Mouse (Mus musculus): ENCODE data around the gene Cnnm2. TPM values are rescaled to one million over a fixed set of nuclear protein-coding genes. Genes with fewer than 3 reads are reported as not detected.
"Not testable (repeated sequence)": the region's sequence is repeated elsewhere in the genome, so short reads cannot be mapped to it uniquely, and the experiment has no call there.

Cnnm2 gene
- polyA plus RNA-seq, 1 experiment: 16.0 TPM

- no peak overlapping the region for H3K27ac ChIP-seq (ENCODE audit: insufficient read depth, low read depth, low read length)
- H3K4me1 ChIP-seq (ENCODE audit: control insufficient read depth, insufficient read depth, low read length): peaks cover 4% of the 10 kb centered on the region
- no peak for TF ChIP-seq CTCF (IDR thresholded peaks at IDR 0.05; ENCODE audit: low read depth, low read length)
- no peak overlapping the region for H3K4me3 ChIP-seq (ENCODE audit: insufficient read depth, low read length)
These were observed 4.7 kb downstream of the Cnnm2 start for GRCm38 (mm10) chr19:46766125-46766524.

- H3K4me1 ChIP-seq (ENCODE audit: control insufficient read depth, insufficient read depth, low read length): peaks cover 1% of the 10 kb centered on the region; the same call in 1 of the 2 replicates
- no peak for TF ChIP-seq POLR2A (IDR thresholded peaks at IDR 0.05; ENCODE audit: borderline replicate concordance, low read depth, low read length)
- no peak for TF ChIP-seq CTCF (IDR thresholded peaks at IDR 0.05; ENCODE audit: low read depth, low read length)
- no peak overlapping the region for H3K27ac ChIP-seq (ENCODE audit: insufficient read depth, low read depth, low read length)
- H3K4me3 ChIP-seq (ENCODE audit: insufficient read depth, low read length): no peak overlapping the region
These were observed 8.4 kb downstream of the Cnnm2 start for GRCm38 (mm10) chr19:46769759-46770158.

GRCm38 (mm10) chr19:46771801-46772200 lies 10.4 kb downstream of the Cnnm2 start:
- no peak overlapping the region for H3K4me3 ChIP-seq (ENCODE audit: insufficient read depth, low read length)
- peaks cover 2% of the 10 kb centered on the region; the same call in 1 of the 2 replicates for H3K4me1 ChIP-seq (ENCODE audit: control insufficient read depth, insufficient read depth, low read length)
- no peak for TF ChIP-seq POLR2A (IDR thresholded peaks at IDR 0.05; ENCODE audit: borderline replicate concordance, low read depth, low read length)
- no peak for TF ChIP-seq CTCF (IDR thresholded peaks at IDR 0.05; ENCODE audit: low read depth, low read length)
- no peak overlapping the region for H3K27ac ChIP-seq (ENCODE audit: insufficient read depth, low read depth, low read length)

GRCm38 (mm10) chr19:46776391-46776790 lies 15.0 kb downstream of the Cnnm2 start:
- no peak for TF ChIP-seq CTCF (IDR thresholded peaks at IDR 0.05; ENCODE audit: low read depth, low read length)
- TF ChIP-seq POLR2A (IDR thresholded peaks at IDR 0.05; ENCODE audit: borderline replicate concordance, low read depth, low read length): no peak
- Histone ChIP-seq H3K4me3 (ENCODE audit: insufficient read depth, low read length) (no peak overlapping the region), H3K27ac (ENCODE audit: insufficient read depth, low read depth, low read length) (no peak overlapping the region), H3K4me1 (ENCODE audit: control insufficient read depth, insufficient read depth, low read length) (peaks cover 2% of the 10 kb centered on the region; the same call in 1 of the 2 replicates)

GRCm38 (mm10) chr19:46776850-46777249 lies 15.5 kb downstream of the Cnnm2 start:
- no peak overlapping the region for H3K4me3 ChIP-seq (ENCODE audit: insufficient read depth, low read length)
- peaks cover 2% of the 10 kb centered on the region; the same call in 1 of the 2 replicates for H3K4me1 ChIP-seq (ENCODE audit: control insufficient read depth, insufficient read depth, low read length)
- TF ChIP-seq POLR2A (IDR thresholded peaks at IDR 0.05; ENCODE audit: borderline replicate concordance, low read depth, low read length) (no peak), CTCF (IDR thresholded peaks at IDR 0.05; ENCODE audit: low read depth, low read length) (no peak)
- H3K27ac ChIP-seq (ENCODE audit: insufficient read depth, low read depth, low read length): no peak overlapping the region

GRCm38 (mm10) chr19:46777928-46778680 lies 16.7 kb downstream of the Cnnm2 start:
- no peak for TF ChIP-seq POLR2A (IDR thresholded peaks at IDR 0.05; ENCODE audit: borderline replicate concordance, low read depth, low read length)
- TF ChIP-seq CTCF (IDR thresholded peaks at IDR 0.05; ENCODE audit: low read depth, low read length): no peak
- H3K4me1 ChIP-seq (ENCODE audit: control insufficient read depth, insufficient read depth, low read length): peaks cover 2% of the 10 kb centered on the region; the same call in 1 of the 2 replicates
- H3K27ac ChIP-seq (ENCODE audit: insufficient read depth, low read depth, low read length): no peak overlapping the region
- no peak overlapping the region for H3K4me3 ChIP-seq (ENCODE audit: insufficient read depth, low read length)

GRCm38 (mm10) chr19:46779130-46779529 lies 17.7 kb downstream of the Cnnm2 start:
- H3K4me3 ChIP-seq (ENCODE audit: insufficient read depth, low read length); H3K4me1 ChIP-seq (ENCODE audit: control insufficient read depth, insufficient read depth, low read length); H3K27ac ChIP-seq (ENCODE audit: insufficient read depth, low read depth, low read length): not testable (repeated sequence)

GRCm38 (mm10) chr19:46784038-46784437 lies 22.6 kb downstream of the Cnnm2 start:
- TF ChIP-seq POLR2A (IDR thresholded peaks at IDR 0.05; ENCODE audit: borderline replicate concordance, low read depth, low read length) (no peak), CTCF (IDR thresholded peaks at IDR 0.05; ENCODE audit: low read depth, low read length) (no peak)
- Histone ChIP-seq H3K4me3 (ENCODE audit: insufficient read depth, low read length) (no peak overlapping the region), H3K27ac (ENCODE audit: insufficient read depth, low read depth, low read length) (no peak overlapping the region), H3K4me1 (ENCODE audit: control insufficient read depth, insufficient read depth, low read length) (peaks cover 4% of the 10 kb centered on the region; the same call in 1 of the 2 replicates)

- peaks cover 4% of the 10 kb centered on the region; the same call in 1 of the 2 replicates for H3K4me1 ChIP-seq (ENCODE audit: control insufficient read depth, insufficient read depth, low read length)
- H3K27ac ChIP-seq (ENCODE audit: insufficient read depth, low read depth, low read length): no peak overlapping the region
- H3K4me3 ChIP-seq (ENCODE audit: insufficient read depth, low read length): no peak overlapping the region
- TF ChIP-seq POLR2A (IDR thresholded peaks at IDR 0.05; ENCODE audit: borderline replicate concordance, low read depth, low read length) (no peak), CTCF (IDR thresholded peaks at IDR 0.05; ENCODE audit: low read depth, low read length) (no peak)
These were observed 23.1 kb downstream of the Cnnm2 start for GRCm38 (mm10) chr19:46784502-46784901.

- Histone ChIP-seq H3K27ac (ENCODE audit: insufficient read depth, low read depth, low read length) (no peak overlapping the region), H3K4me3 (ENCODE audit: insufficient read depth, low read length) (no peak overlapping the region), H3K4me1 (ENCODE audit: control insufficient read depth, insufficient read depth, low read length) (peaks cover 4% of the 10 kb centered on the region; the same call in 1 of the 2 replicates)
- TF ChIP-seq CTCF (IDR thresholded peaks at IDR 0.05; ENCODE audit: low read depth, low read length): no peak
- TF ChIP-seq POLR2A (IDR thresholded peaks at IDR 0.05; ENCODE audit: borderline replicate concordance, low read depth, low read length): no peak
These were observed 24.2 kb downstream of the Cnnm2 start for GRCm38 (mm10) chr19:46785633-46786032.

Measured in bone marrow macrophage, adult 2 months (primary cell).